Mouse (Mus musculus) liver, adult 2 months (tissue): ENCODE measurements around the gene Aldh5a1. TPM values are rescaled to one million over a fixed set of nuclear protein-coding genes. Genes with fewer than 3 reads are reported as not detected.

ENCODE experiments used
- DNase-seq: peaks from one replicate; pipeline ENCODE4 v3.0.0-alpha.2; 2011; ENCODE audit warnings: low read depth, low spot score; ENCODE audit errors: extremely low read depth
- H3K27ac ChIP-seq: fragments of 200-500 bp; replicated peaks from 2 replicates; pipeline ENCODE4 v1.5.1; 2012; ENCODE audit warnings: low read depth, mild to moderate bottlenecking, control low read depth, inconsistent platforms, low read length; ENCODE audit not compliant: insufficient read depth
- H3K27me3 ChIP-seq: fragments of 200-500 bp; 2 replicates; pipeline ENCODE4 v1.6.1; 2012; ENCODE audit warnings: mild to moderate bottlenecking, moderate library complexity, low read length, inconsistent platforms; ENCODE audit not compliant: control insufficient read depth, insufficient read depth
- H3K36me3 ChIP-seq: fragments of 200-500 bp; 2 replicates; pipeline ENCODE4 v1.6.1; 2012; ENCODE audit warnings: low read length, inconsistent platforms; ENCODE audit not compliant: control insufficient read depth, insufficient read depth
- H3K4me1 ChIP-seq: fragments of 200-500 bp; 2 replicates; pipeline ENCODE4 v1.6.1; 2011; ENCODE audit warnings: low read length; ENCODE audit not compliant: control insufficient read depth, insufficient read depth
- H3K4me3 ChIP-seq: fragments of 200-500 bp; 2 replicates; pipeline ENCODE4 v1.5.1; 2011; ENCODE audit warnings: low read depth, mild to moderate bottlenecking, control low read depth, low read length, moderate library complexity; ENCODE audit not compliant: insufficient read depth
- H3K79me2 ChIP-seq: fragments of 200-500 bp; 2 replicates; pipeline ENCODE4 v1.6.1; 2012; ENCODE audit warnings: inconsistent platforms, mild to moderate bottlenecking, low read length, moderate library complexity; ENCODE audit not compliant: control insufficient read depth, insufficient read depth
- H3K9ac ChIP-seq: fragments of 200-500 bp; 2 replicates; pipeline ENCODE4 v1.6.1; 2012; ENCODE audit warnings: low read depth, mild to moderate bottlenecking, control low read depth, inconsistent platforms, low read length
- CTCF ChIP-seq: fragments of 200-500 bp; IDR thresholded peaks from 2 replicates; pipeline ENCODE4 v1.5.1; 2011; ENCODE audit warnings: low read depth, low read length, control low read depth
- POLR2A ChIP-seq: fragments of 200-500 bp; IDR thresholded peaks from 2 replicates; pipeline ENCODE4 v1.6.1; 2011; ENCODE audit warnings: low read length, control low read depth; ENCODE audit not compliant: insufficient read depth; ENCODE audit errors: extremely low read depth
- WGBS: fragments of 180-500 bp; shearing (Covaris S2); methylation state at CpG from one replicate; pipeline ENCODE4 v1.1.7; 2018; 5-methylcytosine and 5-hydroxymethylcytosine counted together
- polyA plus RNA-seq: library from polyadenylated mRNA; depleted of rRNA; stranded (reverse); fragments of >200 nt; gene quantifications from 2 replicates; pipeline ENCODE4 v1.2.3, GENCODE M21; 2012
- total RNA-seq: library from RNA; depleted of rRNA; stranded (reverse); fragments of >200 nt; gene quantifications from 2 replicates; pipeline ENCODE4 v1.2.3, GENCODE M21; 2014

The Aldh5a1 gene
- total and polyA plus RNA-seq, 2 experiments: 15.0 to 15.2 TPM

- Histone ChIP-seq H3K27ac (peak overlapping the region; percentile 98), H3K79me2 (no peaks in the 10 kb centered on the region), H3K9ac (peak overlapping the region; percentile 20; the same call in 1 of the 2 replicates), H3K27me3 (no peaks in the 10 kb centered on the region), H3K36me3 (no peaks in the 10 kb centered on the region), H3K4me3 (no peak overlapping the region), H3K4me1 (peaks cover 17% of the 10 kb centered on the region)
- peak; percentile 94 for DNase-seq
- WGBS: 19% methylated on average over 2 of the region's 2 CpGs
- TF ChIP-seq CTCF: no peak
- no peak for TF ChIP-seq POLR2A
These were observed 43.6 kb downstream of the Aldh5a1 start for GRCm38 (mm10) chr13:24893880-24894279.

DNA sequence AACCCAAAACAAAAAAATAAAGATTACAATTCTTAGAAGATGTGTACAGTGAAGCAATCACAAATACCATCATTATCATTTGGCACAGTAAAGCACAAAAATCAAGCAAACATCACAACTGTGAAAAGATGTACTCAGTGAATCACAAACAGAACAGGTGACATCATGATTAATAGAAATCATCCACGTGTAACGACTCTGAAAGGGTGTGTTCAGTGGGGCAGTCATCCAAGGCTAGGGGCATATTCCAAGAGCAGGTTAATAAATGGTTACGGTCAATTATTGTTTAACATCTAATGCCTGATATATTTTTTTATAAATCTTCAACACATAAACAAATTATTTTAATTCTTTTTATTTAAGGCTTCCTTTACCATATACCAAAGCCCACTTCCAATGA, 44.9 kb downstream of the Aldh5a1 start:
- Histone ChIP-seq H3K27ac (no peak overlapping the region), H3K9ac (no peak overlapping the region), H3K27me3 (no peaks in the 10 kb centered on the region), H3K4me3 (no peak overlapping the region), H3K36me3 (0 out of 2 replicates have a peak, but pooled peaks cover 2% of the 10 kb centered on the region), H3K79me2 (no peaks in the 10 kb centered on the region), H3K4me1 (peaks cover 23% of the 10 kb centered on the region)
- WGBS: 20% methylated on average over 3 of the region's 3 CpGs
- DNase-seq: peak; percentile 93
- TF ChIP-seq CTCF (no peak), POLR2A (no peak)

DNA sequence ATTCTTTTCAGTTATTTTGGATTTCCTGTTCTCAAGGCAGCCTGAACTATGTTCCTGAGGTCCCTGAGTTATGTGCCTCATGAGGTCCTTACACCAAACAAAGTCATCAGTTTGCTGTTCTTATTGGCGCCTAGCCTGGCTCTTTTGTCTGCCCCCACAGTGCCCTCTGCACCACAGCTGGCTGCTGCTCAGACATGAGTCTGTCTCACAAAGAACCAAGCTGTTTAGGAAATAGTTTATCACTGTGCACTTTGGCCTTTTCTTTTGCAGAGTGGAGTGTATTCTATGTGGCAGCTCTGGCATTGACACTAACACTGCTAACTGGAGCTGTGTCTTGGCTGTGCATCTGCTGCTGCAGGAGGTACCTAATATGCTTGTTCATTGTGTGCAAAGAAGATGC, 47.9 kb downstream of the Aldh5a1 start:
- no peaks in the 10 kb centered on the region for H3K79me2 ChIP-seq
- peaks cover 20% of the 10 kb centered on the region for H3K4me1 ChIP-seq
- H3K9ac ChIP-seq: no peak overlapping the region
- no peak for TF ChIP-seq POLR2A
- no peak for TF ChIP-seq CTCF
- WGBS: 6% methylated on average over 1 of the region's 1 CpGs
- DNase-seq: peak; percentile 95
- 0 out of 2 replicates have a peak, but pooled peaks cover 2% of the 10 kb centered on the region for H3K36me3 ChIP-seq
- H3K27me3 ChIP-seq: no peaks in the 10 kb centered on the region
- H3K27ac ChIP-seq: no peak overlapping the region; the same call in 1 of the 2 replicates
- no peak overlapping the region for H3K4me3 ChIP-seq

- H3K79me2 ChIP-seq: no peaks in the 10 kb centered on the region
- H3K36me3 ChIP-seq: no peaks in the 10 kb centered on the region
- TF ChIP-seq CTCF (no peak), POLR2A (no peak)
- no peak overlapping the region for H3K27ac ChIP-seq
- no peak for DNase-seq
- WGBS: 97% methylated on average over 6 of the region's 6 CpGs
- no peak overlapping the region for H3K9ac ChIP-seq
- no peaks in the 10 kb centered on the region for H3K27me3 ChIP-seq
- H3K4me1 ChIP-seq: peaks cover 11% of the 10 kb centered on the region
- no peak overlapping the region for H3K4me3 ChIP-seq
These were observed 55.0 kb downstream of the Aldh5a1 start for GRCm38 (mm10) chr13:24882411-24882810.

DNA sequence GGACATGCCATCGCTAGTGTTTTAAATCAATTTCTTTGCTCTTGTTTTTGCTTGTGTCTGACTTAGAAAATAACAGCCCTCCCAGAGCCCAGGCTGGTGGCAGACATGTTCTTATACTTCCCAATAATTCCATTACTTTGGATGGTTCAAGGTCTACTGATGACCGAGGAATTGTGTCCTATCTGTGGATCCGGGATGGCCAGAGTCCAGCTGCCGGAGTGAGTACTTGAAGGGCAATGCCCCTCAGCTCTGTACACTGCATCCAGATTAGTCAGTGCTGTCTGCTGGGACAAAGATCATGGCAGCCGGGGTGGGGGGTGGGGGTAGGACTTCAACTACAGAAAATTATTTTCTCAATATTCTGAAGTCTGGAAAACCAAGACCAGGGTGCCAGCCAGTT, 56.8 kb downstream of the Aldh5a1 start:
- H3K27me3 ChIP-seq: no peaks in the 10 kb centered on the region
- H3K4me3 ChIP-seq: peak overlapping the region; percentile 35; the same call in 1 of the 2 replicates
- H3K36me3 ChIP-seq: no peaks in the 10 kb centered on the region
- no peak for TF ChIP-seq CTCF
- no peak for TF ChIP-seq POLR2A
- WGBS: 16% methylated on average over 5 of the region's 5 CpGs
- DNase-seq: peak; percentile 96
- H3K9ac ChIP-seq: peak overlapping the region; percentile 43; the same call in 1 of the 2 replicates
- H3K79me2 ChIP-seq: no peaks in the 10 kb centered on the region
- H3K4me1 ChIP-seq: peaks cover 11% of the 10 kb centered on the region
- H3K27ac ChIP-seq: peak overlapping the region; percentile 83

- peaks cover 11% of the 10 kb centered on the region for H3K4me1 ChIP-seq
- TF ChIP-seq CTCF (no peak), POLR2A (no peak)
- peak overlapping the region; percentile 87 for H3K27ac ChIP-seq
- H3K36me3 ChIP-seq: no peaks in the 10 kb centered on the region
- peak; percentile 99 for DNase-seq
- H3K9ac ChIP-seq: peak overlapping the region; percentile 27; the same call in 1 of the 2 replicates
- WGBS: 24% methylated on average over 6 of the region's 6 CpGs
- H3K27me3 ChIP-seq: no peaks in the 10 kb centered on the region
- H3K4me3 ChIP-seq: peak overlapping the region; percentile 35; the same call in 1 of the 2 replicates
- H3K79me2 ChIP-seq: no peaks in the 10 kb centered on the region
These were observed 57.3 kb downstream of the Aldh5a1 start for GRCm38 (mm10) chr13:24880208-24880607.
